Mouse (Mus musculus): ENCODE results near the gene Rbm15b. TPM values are rescaled to one million over a fixed set of nuclear protein-coding genes. Genes with fewer than 3 reads are reported as not detected.

Gene Rbm15b
- total RNA-seq, 1 experiment from 2014 or later, result 20.0 TPM

- ATAC-seq (ENCODE audit: extremely low read depth, insufficient number of reproducible peaks, low FRiP score, poor library complexity, severe bottlenecking), result no peak
Observed at GRCm38 (mm10) chr9:106885901-106886731, 1.1 kb downstream of the Rbm15b start.

- no peak for ATAC-seq (ENCODE audit: extremely low read depth, insufficient number of reproducible peaks, low FRiP score, poor library complexity, severe bottlenecking)
Observed at GRCm38 (mm10) chr9:106884996-106885900, 2.0 kb downstream of the Rbm15b start.

GRCm38 (mm10) chr9:106884306-106884705 lies 2.9 kb downstream of the Rbm15b start:
- no peak for ATAC-seq (ENCODE audit: extremely low read depth, insufficient number of reproducible peaks, low FRiP score, poor library complexity, severe bottlenecking)

GRCm38 (mm10) chr9:106883085-106883484 lies 4.1 kb downstream of the Rbm15b start:
- no peak for ATAC-seq (ENCODE audit: extremely low read depth, insufficient number of reproducible peaks, low FRiP score, poor library complexity, severe bottlenecking)

- ATAC-seq (ENCODE audit: extremely low read depth, insufficient number of reproducible peaks, low FRiP score, poor library complexity, severe bottlenecking), result no peak
Observed at GRCm38 (mm10) chr9:106882176-106882575, 5.1 kb downstream of the Rbm15b start.

- ATAC-seq (ENCODE audit: extremely low read depth, insufficient number of reproducible peaks, low FRiP score, poor library complexity, severe bottlenecking), result no peak
Observed at GRCm38 (mm10) chr9:106881071-106881755, 6.0 kb downstream of the Rbm15b start.

GRCm38 (mm10) chr9:106879471-106879870 lies 7.8 kb downstream of the Rbm15b start:
- ATAC-seq (ENCODE audit: extremely low read depth, insufficient number of reproducible peaks, low FRiP score, poor library complexity, severe bottlenecking), result no peak

- no peak for ATAC-seq (ENCODE audit: extremely low read depth, insufficient number of reproducible peaks, low FRiP score, poor library complexity, severe bottlenecking)
Observed at GRCm38 (mm10) chr9:106876666-106877065, 10.6 kb downstream of the Rbm15b start.

GRCm38 (mm10) chr9:106874216-106874615 lies 13.0 kb downstream of the Rbm15b start:
- ATAC-seq (ENCODE audit: extremely low read depth, insufficient number of reproducible peaks, low FRiP score, poor library complexity, severe bottlenecking), result no peak

GRCm38 (mm10) chr9:106858036-106858435 lies 29.2 kb downstream of the Rbm15b start:
- no peak for ATAC-seq (ENCODE audit: extremely low read depth, insufficient number of reproducible peaks, low FRiP score, poor library complexity, severe bottlenecking)

- no peak for ATAC-seq (ENCODE audit: extremely low read depth, insufficient number of reproducible peaks, low FRiP score, poor library complexity, severe bottlenecking)
Observed at GRCm38 (mm10) chr9:106856664-106857063, 30.6 kb downstream of the Rbm15b start.

GRCm38 (mm10) chr9:106842800-106843199 lies 44.4 kb downstream of the Rbm15b start:
- ATAC-seq (ENCODE audit: extremely low read depth, insufficient number of reproducible peaks, low FRiP score, poor library complexity, severe bottlenecking), result no peak

- ATAC-seq (ENCODE audit: extremely low read depth, insufficient number of reproducible peaks, low FRiP score, poor library complexity, severe bottlenecking), result no peak
Observed at GRCm38 (mm10) chr9:106840569-106840968, 46.7 kb downstream of the Rbm15b start.

Other genes starting within 250 kb of the Rbm15b start
- not detected in 2 replicates for gene Grm2, start 231.3 kb downstream of the Rbm15b start, total RNA-seq (2017)
- gene Tex264, start 201.5 kb downstream of the Rbm15b start, total RNA-seq (2017), result 15.2 and 24.6 TPM in 2 replicates
- 16.9 and 17.7 TPM in 2 replicates for gene Rad54l2, start 98.2 kb downstream of the Rbm15b start, total RNA-seq (2017)
- 28.9 and 33.6 TPM in 2 replicates for gene Dcaf1, start 65.6 kb downstream of the Rbm15b start, total RNA-seq (2017)
- gene Manf, start 4.6 kb upstream of the Rbm15b start, total RNA-seq (2017), result 55.9 and 59.3 TPM in 2 replicates

Data from neutrophil, adult 5-6 weeks (primary cell).